Mouse (Mus musculus): ENCODE measurements around the gene Gstp2. TPM values are rescaled to one million over a fixed set of nuclear protein-coding genes. Genes with fewer than 3 reads are reported as not detected.

Gstp2 gene
- polyA plus RNA-seq (2014; fragmentation: Nextera tagmentation; extraction: Ambion mirVana), result 5.5 and 6.1 TPM in 2 replicates

GRCm38 (mm10) chr19:4045966-4046865 is at the start of gene Gstp2:
Gene Gstp2, minus strand, starts transcription at chr19:4046023.
- Histone ChIP-seq H3K9me3 (ENCODE audit: control insufficient read depth, low read length) (peaks cover 7% of the 10 kb centered on the region), H3K27ac (ENCODE audit: low read depth, low read length) (peak within 1 kb of the TSS; percentile 73), H3K4me3 (ENCODE audit: low read depth, low read length) (no peak within 1 kb of the TSS), H3K4me2 (peak within 1 kb of the TSS; percentile 44), H3K4me1 (replicated peaks; ENCODE audit: control insufficient read depth, insufficient read depth, low read length) (peaks cover 14% of the 10 kb centered on the region), H3K36me3 (ENCODE audit: control insufficient read depth, insufficient read depth, low read length) (no peaks in the 10 kb centered on the region), H3K27me3 (replicated peaks; ENCODE audit: control insufficient read depth, insufficient read depth, low read length) (no peaks in the 10 kb centered on the region), H3K9ac (ENCODE audit: low read depth, low read length) (0 out of 2 replicates have a peak within 1 kb of the TSS, but pooled peaks have one; percentile 32)
- ATAC-seq (replicated peaks; ENCODE audit: low FRiP score) (peak; percentile 73), DNase-seq (ENCODE audit: low spot score) (no peak)
- 53% methylated on average over 16 of the region's 16 CpGs for WGBS

GRCm38 (mm10) chr19:4094774-4095303 is 49.0 kb upstream of the Gstp2 start:
- DNase-seq (ENCODE audit: low spot score), result no peak
- H3K27ac ChIP-seq (ENCODE audit: low read depth, low read length), result no peak overlapping the region
- no peak overlapping the region for H3K4me2 ChIP-seq
- H3K9me3 ChIP-seq (ENCODE audit: control insufficient read depth, low read length), result no peaks in the 10 kb centered on the region
- H3K4me3 ChIP-seq (ENCODE audit: low read depth, low read length), result no peak overlapping the region
- ATAC-seq (replicated peaks; ENCODE audit: low FRiP score), result no peak
- H3K27me3 ChIP-seq (replicated peaks; ENCODE audit: control insufficient read depth, insufficient read depth, low read length), result no peaks in the 10 kb centered on the region
- WGBS, result 73% methylated on average over 5 of the region's 5 CpGs
- no peak overlapping the region for H3K9ac ChIP-seq (ENCODE audit: low read depth, low read length)
- H3K4me1 ChIP-seq (replicated peaks; ENCODE audit: control insufficient read depth, insufficient read depth, low read length), result peaks cover 22% of the 10 kb centered on the region
- no peaks in the 10 kb centered on the region for H3K36me3 ChIP-seq (ENCODE audit: control insufficient read depth, insufficient read depth, low read length)

- H3K27me3 ChIP-seq (replicated peaks; ENCODE audit: control insufficient read depth, insufficient read depth, low read length), result no peaks in the 10 kb centered on the region
- no peaks in the 10 kb centered on the region for H3K9me3 ChIP-seq (ENCODE audit: control insufficient read depth, low read length)
- no peaks in the 10 kb centered on the region for H3K36me3 ChIP-seq (ENCODE audit: control insufficient read depth, insufficient read depth, low read length)
- no peak overlapping the region for H3K4me3 ChIP-seq (ENCODE audit: low read depth, low read length)
- H3K4me2 ChIP-seq, result no peak overlapping the region
- no peak overlapping the region for H3K9ac ChIP-seq (ENCODE audit: low read depth, low read length)
- no peak for ATAC-seq (replicated peaks; ENCODE audit: low FRiP score)
- WGBS, result 73% methylated on average over 3 of the region's 3 CpGs
- no peak for DNase-seq (ENCODE audit: low spot score)
- peaks cover 18% of the 10 kb centered on the region for H3K4me1 ChIP-seq (replicated peaks; ENCODE audit: control insufficient read depth, insufficient read depth, low read length)
- no peak overlapping the region for H3K27ac ChIP-seq (ENCODE audit: low read depth, low read length)
Observed at GRCm38 (mm10) chr19:4094348-4094747, 48.5 kb upstream of the Gstp2 start.

- no peak overlapping the region for H3K27ac ChIP-seq (ENCODE audit: low read depth, low read length)
- no peak for DNase-seq (ENCODE audit: low spot score)
- H3K9ac ChIP-seq (ENCODE audit: low read depth, low read length), result no peak overlapping the region
- WGBS, result 78% methylated on average over 7 of the region's 7 CpGs
- peaks cover 12% of the 10 kb centered on the region for H3K4me1 ChIP-seq (replicated peaks; ENCODE audit: control insufficient read depth, insufficient read depth, low read length)
- no peaks in the 10 kb centered on the region for H3K36me3 ChIP-seq (ENCODE audit: control insufficient read depth, insufficient read depth, low read length)
- no peak overlapping the region for H3K4me2 ChIP-seq
- ATAC-seq (replicated peaks; ENCODE audit: low FRiP score), result no peak
- H3K9me3 ChIP-seq (ENCODE audit: control insufficient read depth, low read length), result no peaks in the 10 kb centered on the region
- no peak overlapping the region for H3K4me3 ChIP-seq (ENCODE audit: low read depth, low read length)
- H3K27me3 ChIP-seq (replicated peaks; ENCODE audit: control insufficient read depth, insufficient read depth, low read length), result no peaks in the 10 kb centered on the region
Observed at GRCm38 (mm10) chr19:4093772-4094171, 47.9 kb upstream of the Gstp2 start.

GRCm38 (mm10) chr19:4092750-4093149 is 46.9 kb upstream of the Gstp2 start:
- Histone ChIP-seq H3K4me3 (ENCODE audit: low read depth, low read length) (no peak overlapping the region), H3K36me3 (ENCODE audit: control insufficient read depth, insufficient read depth, low read length) (no peaks in the 10 kb centered on the region), H3K9ac (ENCODE audit: low read depth, low read length) (no peak overlapping the region), H3K27ac (ENCODE audit: low read depth, low read length) (no peak overlapping the region), H3K4me1 (replicated peaks; ENCODE audit: control insufficient read depth, insufficient read depth, low read length) (peaks cover 2% of the 10 kb centered on the region), H3K27me3 (replicated peaks; ENCODE audit: control insufficient read depth, insufficient read depth, low read length) (no peaks in the 10 kb centered on the region), H3K4me2 (no peak overlapping the region), H3K9me3 (ENCODE audit: control insufficient read depth, low read length) (no peaks in the 10 kb centered on the region)
- DNase-seq (ENCODE audit: low spot score) (no peak), ATAC-seq (replicated peaks; ENCODE audit: low FRiP score) (no peak)
- 67% methylated on average over 3 of the region's 3 CpGs for WGBS

GRCm38 (mm10) chr19:4091383-4091782 is 45.6 kb upstream of the Gstp2 start:
- no peak overlapping the region for H3K4me3 ChIP-seq (ENCODE audit: low read depth, low read length)
- no peaks in the 10 kb centered on the region for H3K9me3 ChIP-seq (ENCODE audit: control insufficient read depth, low read length)
- no peaks in the 10 kb centered on the region for H3K36me3 ChIP-seq (ENCODE audit: control insufficient read depth, insufficient read depth, low read length)
- ATAC-seq (replicated peaks; ENCODE audit: low FRiP score) (no peak), DNase-seq (ENCODE audit: low spot score) (no peak)
- WGBS, result 40% methylated on average over 2 of the region's 2 CpGs
- H3K4me2 ChIP-seq, result no peak overlapping the region
- H3K27ac ChIP-seq (ENCODE audit: low read depth, low read length), result no peak overlapping the region
- H3K9ac ChIP-seq (ENCODE audit: low read depth, low read length), result no peak overlapping the region
- no peaks in the 10 kb centered on the region for H3K27me3 ChIP-seq (replicated peaks; ENCODE audit: control insufficient read depth, insufficient read depth, low read length)
- H3K4me1 ChIP-seq (replicated peaks; ENCODE audit: control insufficient read depth, insufficient read depth, low read length), result no peaks in the 10 kb centered on the region; the same call in 1 of the 2 replicates

- H3K4me1 ChIP-seq (replicated peaks; ENCODE audit: control insufficient read depth, insufficient read depth, low read length), result no peaks in the 10 kb centered on the region
- no peak overlapping the region for H3K27ac ChIP-seq (ENCODE audit: low read depth, low read length)
- no peaks in the 10 kb centered on the region for H3K36me3 ChIP-seq (ENCODE audit: control insufficient read depth, insufficient read depth, low read length)
- no peaks in the 10 kb centered on the region for H3K27me3 ChIP-seq (replicated peaks; ENCODE audit: control insufficient read depth, insufficient read depth, low read length)
- ATAC-seq (replicated peaks; ENCODE audit: low FRiP score) (no peak), DNase-seq (ENCODE audit: low spot score) (no peak)
- no peaks in the 10 kb centered on the region for H3K9me3 ChIP-seq (ENCODE audit: control insufficient read depth, low read length)
- 78% methylated on average over 3 of the region's 3 CpGs for WGBS
- H3K9ac ChIP-seq (ENCODE audit: low read depth, low read length), result no peak overlapping the region
- H3K4me2 ChIP-seq, result no peak overlapping the region
- no peak overlapping the region for H3K4me3 ChIP-seq (ENCODE audit: low read depth, low read length)
Observed at GRCm38 (mm10) chr19:4090446-4090845, 44.6 kb upstream of the Gstp2 start.

- Histone ChIP-seq H3K4me3 (ENCODE audit: low read depth, low read length) (no peak overlapping the region), H3K27me3 (replicated peaks; ENCODE audit: control insufficient read depth, insufficient read depth, low read length) (no peaks in the 10 kb centered on the region), H3K36me3 (ENCODE audit: control insufficient read depth, insufficient read depth, low read length) (no peaks in the 10 kb centered on the region), H3K4me1 (replicated peaks; ENCODE audit: control insufficient read depth, insufficient read depth, low read length) (peaks cover 3% of the 10 kb centered on the region; the same call in 1 of the 2 replicates), H3K4me2 (no peak overlapping the region), H3K9ac (ENCODE audit: low read depth, low read length) (no peak overlapping the region), H3K9me3 (ENCODE audit: control insufficient read depth, low read length) (no peaks in the 10 kb centered on the region), H3K27ac (ENCODE audit: low read depth, low read length) (no peak overlapping the region)
- DNase-seq (ENCODE audit: low spot score) (no peak), ATAC-seq (replicated peaks; ENCODE audit: low FRiP score) (no peak)
- WGBS, result 73% methylated on average over 6 of the region's 6 CpGs
Observed at GRCm38 (mm10) chr19:4089128-4089527, 43.3 kb upstream of the Gstp2 start.
